Mouse (Mus musculus): ENCODE measurements around the gene Arid5b.

DNA sequence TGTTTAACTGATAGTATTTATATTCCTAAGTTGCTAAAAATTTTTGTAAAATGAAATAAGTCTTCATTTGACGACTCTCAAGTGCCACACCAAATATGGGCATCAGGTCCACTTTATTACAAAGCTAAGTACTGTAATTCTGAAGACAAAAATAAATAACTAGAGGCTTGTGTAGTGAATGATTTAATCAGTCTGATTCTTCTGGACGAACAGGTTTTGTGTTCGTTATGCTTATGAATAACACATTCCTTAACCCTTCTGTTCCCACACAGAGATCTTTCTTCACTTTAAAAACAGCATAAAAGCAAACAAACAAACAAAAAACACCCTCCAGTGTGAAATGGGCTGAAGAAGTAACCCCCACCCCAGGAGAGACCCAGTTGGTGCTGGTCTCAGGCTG lies 40.4 kb downstream of the Arid5b start:
- no peak for TF ChIP-seq POLR2A (IDR thresholded peaks at IDR 0.05; ENCODE audit: low read depth, low read length)
- no peak for TF ChIP-seq CTCF (conservative IDR thresholded peaks at IDR 0.05; ENCODE audit: insufficient read depth, insufficient read length, low read depth, low read length)

Measured in kidney, adult 2 months (tissue).